8 mouse cellular contexts compared by ENCODE assay signal in genomic region chr7:16629598-16630296, GRCm38 (mm10). TPM values are rescaled to one million over a fixed set of nuclear protein-coding genes. Genes with fewer than 3 reads are reported as not detected.
DNase-seq lines count a peak whose midpoint lies in the region; TF ChIP-seq lines count a peak whose summit lies in the region.
"Had no signal": no experiment of that assay in that cellular context is flagged by ENCODE, and none has a peak within 500 bp of the region (broad histone marks: within the 10 kb centered on the region; RNA-seq: fewer than 3 reads in every experiment).

No protein-coding gene starts in this region.

- H3K36me3 ChIP-seq in megakaryocyte, embryonic 14.5 days (replicated peaks; ENCODE audit: low read length) = no peaks in the 10 kb centered on the region
- no peaks in the 10 kb centered on the region for H3K36me3 ChIP-seq in splenic B cell, adult 2 months (ENCODE audit: control insufficient read depth, insufficient read depth, low read length, poor library complexity, severe bottlenecking)
- H3K36me3 ChIP-seq: heart, embryonic 13.5 days had no signal

- DNase-seq in spleen, adult 18-20 months = peak; percentile 14 to 55
- DNase-seq in spleen, adult 12 weeks (ENCODE audit: low spot score) = no peak
- peak; percentile 56 for DNase-seq in kidney, postnatal 10 days
- DNase-seq in splenic B cell, adult 2 months (ENCODE audit: low read depth, low spot score) = peak; percentile 80

- no peak overlapping the region for H3K27ac ChIP-seq in bone marrow macrophage, adult 2 months (ENCODE audit: insufficient read depth, low read depth, low read length)
- H3K27ac ChIP-seq in embryonic fibroblast, embryonic 13.5 days (ENCODE audit: insufficient read depth, low read length) = no peak overlapping the region
- H3K27ac ChIP-seq: heart, embryonic 13.5 days had no signal

- H3K4me1 ChIP-seq in bone marrow macrophage, adult 2 months (ENCODE audit: control insufficient read depth, insufficient read depth, low read length) = no peaks in the 10 kb centered on the region
- no peaks in the 10 kb centered on the region for H3K4me1 ChIP-seq in embryonic fibroblast, embryonic 13.5 days (ENCODE audit: control insufficient read depth, insufficient read depth, low read length)
- H3K4me1 ChIP-seq in megakaryocyte, embryonic 14.5 days = peaks cover 31% of the 10 kb centered on the region
- H3K4me1 ChIP-seq: heart, embryonic 13.5 days had no signal

- TF ChIP-seq CTCF in bone marrow macrophage, adult 2 months (IDR thresholded peaks at IDR 0.05; ENCODE audit: low read depth, low read length) = peak; percentile 85
- 0 out of 2 replicates have a peak, but pooled peaks have one; percentile 47 for TF ChIP-seq CTCF in embryonic fibroblast, embryonic 13.5 days (IDR thresholded peaks at IDR 0.05; ENCODE audit: borderline replicate concordance, insufficient read depth, low read length)

- H3K9me3 ChIP-seq in megakaryocyte, embryonic 14.5 days = no peaks in the 10 kb centered on the region
- H3K9me3 ChIP-seq: heart, embryonic 13.5 days had no signal

- no peak for TF ChIP-seq POLR2A in bone marrow macrophage, adult 2 months (IDR thresholded peaks at IDR 0.05; ENCODE audit: borderline replicate concordance, low read depth, low read length)
- no peak for TF ChIP-seq POLR2A in embryonic fibroblast, embryonic 13.5 days (IDR thresholded peaks at IDR 0.05; ENCODE audit: low read depth, low read length)

- H3K4me3 ChIP-seq in bone marrow macrophage, adult 2 months (ENCODE audit: insufficient read depth, low read length) = 0 out of 2 replicates have a peak overlapping the region, but pooled peaks have one; percentile 20
- H3K4me3 ChIP-seq in embryonic fibroblast, embryonic 13.5 days (ENCODE audit: insufficient read depth, low read length) = no peak overlapping the region
- peak overlapping the region; percentile 80 for H3K4me3 ChIP-seq in megakaryocyte, embryonic 14.5 days (replicated peaks)
- H3K4me3 ChIP-seq: heart, embryonic 13.5 days had no signal

- H3K27me3 ChIP-seq in megakaryocyte, embryonic 14.5 days (replicated peaks) = no peaks in the 10 kb centered on the region
- H3K27me3 ChIP-seq in splenic B cell, adult 2 months (ENCODE audit: control insufficient read depth, insufficient read depth, low read length, poor library complexity, severe bottlenecking) = no peaks in the 10 kb centered on the region
- H3K27me3 ChIP-seq: heart, embryonic 13.5 days had no signal

RNA-seq across cellular contexts. Expression of gene Arhgap35, which starts 15.0 kb away (rescaled TPM):
- polyA plus RNA-seq in bone marrow macrophage, adult 2 months (2012; ENCODE audit: insufficient read depth, insufficient read length, missing spikeins) = 4.8 and 5.4 TPM in 2 replicates
- polyA plus RNA-seq in embryonic fibroblast, embryonic 13.5 days (2011; ENCODE audit: insufficient read length, low read depth, missing spikeins) = 68.4 and 71.0 TPM in 2 replicates
- polyA plus RNA-seq in megakaryocyte, embryonic 14.5 days (2012; ENCODE audit: insufficient read depth, low replicate concordance) = 2.7 TPM in 2 replicates

RNA-seq across cellular contexts. Expression of gene Ceacam15, which starts 45.8 kb away (rescaled TPM):
- not detected in 2 replicates for polyA plus RNA-seq in bone marrow macrophage, adult 2 months (2012; ENCODE audit: insufficient read depth, insufficient read length, missing spikeins)
- not detected in 2 replicates for polyA plus RNA-seq in embryonic fibroblast, embryonic 13.5 days (2011; ENCODE audit: insufficient read length, low read depth, missing spikeins)
- 0.10 TPM in 1 of 2 replicates, not detected in the other for polyA plus RNA-seq in megakaryocyte, embryonic 14.5 days (2012; ENCODE audit: insufficient read depth, low replicate concordance)

Comparison
In these comparisons a context has a peak if more than half of its experiments do, and no peak if none do; other contexts are left out.
1. RNA of gene Arhgap35, which starts 15.0 kb away (polyA plus RNA-seq): 68.4 to 71.0 TPM in embryonic fibroblast, embryonic 13.5 days; 4.8 to 5.4 TPM in bone marrow macrophage, adult 2 months and 2.7 TPM in megakaryocyte, embryonic 14.5 days; every median in the first group is over 10 times any median in the second.